Mouse (Mus musculus) small intestine, adult 2 months (tissue): ENCODE measurements around the gene Synpr.

ENCODE experiments used
- CTCF ChIP-seq: fragments of 200-500 bp; IDR thresholded peaks from 2 replicates; pipeline ENCODE4 v1.5.1; 2012; ENCODE audit warnings: low read depth, mild to moderate bottlenecking, control low read depth, inconsistent platforms, low read length, moderate library complexity, mixed read lengths; ENCODE audit not compliant: insufficient replicate concordance, insufficient read length; ENCODE audit errors: extremely low read depth
- POLR2A ChIP-seq: fragments of 200-500 bp; IDR thresholded peaks from 2 replicates; pipeline ENCODE4 v1.6.1; 2012; ENCODE audit warnings: low read depth, mild to moderate bottlenecking, control low read depth, inconsistent platforms, low read length, moderate library complexity

GRCm38 (mm10) chr14:13547746-13548145, 263.2 kb downstream of the Synpr start:
- TF ChIP-seq CTCF (no peak), POLR2A (no peak)
